Mouse (Mus musculus): ENCODE measurements around the gene Ccdc191. TPM values are rescaled to one million over a fixed set of nuclear protein-coding genes. Genes with fewer than 3 reads are reported as not detected.

Ccdc191 gene
- total and polyA plus RNA-seq, 3 experiments, result 9.3 to 45.7 (median 11.3) TPM

DNA sequence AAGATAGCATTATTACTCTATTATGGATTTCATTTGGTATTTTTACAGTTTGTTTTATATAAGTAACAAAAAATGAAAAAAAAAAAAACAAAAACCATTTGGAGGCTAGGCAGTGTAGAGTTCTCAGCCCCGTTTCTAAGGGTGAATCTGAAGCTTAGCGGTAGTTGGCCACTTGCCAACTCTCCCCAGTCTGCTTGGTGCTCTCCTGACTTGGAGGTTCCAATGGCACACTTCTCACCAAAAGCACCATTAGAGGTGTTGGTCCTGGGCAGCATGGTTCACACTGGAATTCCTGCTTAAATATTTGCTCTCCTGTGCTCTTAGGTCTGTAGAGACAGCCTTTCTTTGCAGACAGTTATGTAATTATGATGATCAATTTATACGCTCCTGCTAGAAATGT, 45.8 kb downstream of the Ccdc191 start:
- Histone ChIP-seq H3K79me2 (replicated peaks; ENCODE audit: control insufficient read depth, extremely low read depth, insufficient read depth, poor library complexity, severe bottlenecking) (no peaks in the 10 kb centered on the region), H3K9ac (ENCODE audit: insufficient read depth, low read depth) (no peak overlapping the region), H3K9me3 (replicated peaks; ENCODE audit: low read length) (no peaks in the 10 kb centered on the region), H3K27me3 (replicated peaks) (no peaks in the 10 kb centered on the region), H3K27ac (ENCODE audit: insufficient read depth, low read depth) (no peak overlapping the region), H3K4me1 (ENCODE audit: control insufficient read depth in 1 of 2, insufficient read depth in 2 of 2) (no peaks in the 10 kb centered on the region), H3K4me3 (replicated peaks in 1 of 3; ENCODE audit: low read depth in 2 of 3, low read length in 2 of 3, poor library complexity in 1 of 3) (no peak overlapping the region), H3K36me3 (replicated peaks in 1 of 2; ENCODE audit: control insufficient read depth in 1 of 2, insufficient read depth in 1 of 2, low read length in 1 of 2) (peaks cover 3 to 43% of the 10 kb centered on the region in 2 experiments), H3K4me2 (ENCODE audit: insufficient read depth, low read depth, poor library complexity, severe bottlenecking) (no peak overlapping the region)
- in situ Hi-C loops (cut with MboI; ENCODE audit: low pct_ligation_motif_present, low pct_unique_long_range_greater_than_20kb, low sequenced_read_pairs) (no loop called here), dilution Hi-C loops (cut with MboI; ENCODE audit: extremely low pct_ligation_motif_present, extremely low pct_unique_long_range_greater_than_20kb, low sequenced_read_pairs) (no loop called here)
- TF ChIP-seq NELFE (IDR thresholded peaks at IDR 0.05; ENCODE audit: low read depth, low read length) (no peak), ZKSCAN1 (IDR thresholded peaks at IDR 0.05; ENCODE audit: borderline replicate concordance, low read depth, low read length) (no peak), TBP (conservative IDR thresholded peaks at IDR 0.05; ENCODE audit: low read depth, low read length) (no peak), BHLHE40 (IDR thresholded peaks at IDR 0.05; ENCODE audit: low read depth, low read length) (no peak)
- no peak for DNase-seq (ENCODE audit: extremely low read depth)

DNA sequence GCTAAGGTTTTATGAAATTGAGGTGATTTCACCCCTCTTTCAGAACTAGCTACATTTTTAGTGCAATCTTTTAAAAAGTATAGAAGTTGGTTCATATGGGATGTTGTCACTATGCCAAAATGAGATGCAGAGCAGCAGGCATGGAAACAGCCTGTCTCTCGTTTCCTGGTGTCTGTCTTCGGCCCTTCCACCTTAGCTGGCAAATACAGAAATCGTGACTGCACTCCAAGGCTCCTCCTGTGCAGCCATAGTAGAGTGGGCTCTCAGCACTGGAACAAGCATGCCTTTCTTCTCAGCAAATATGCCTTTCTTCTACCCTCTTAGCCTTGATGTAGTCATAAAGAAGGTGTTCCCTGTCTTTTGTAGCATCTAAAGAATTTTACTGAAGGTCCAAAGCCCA, 46.3 kb downstream of the Ccdc191 start:
- Histone ChIP-seq H3K79me2 (replicated peaks; ENCODE audit: control insufficient read depth, extremely low read depth, insufficient read depth, poor library complexity, severe bottlenecking) (no peaks in the 10 kb centered on the region), H3K4me1 (ENCODE audit: control insufficient read depth in 1 of 2, insufficient read depth in 2 of 2) (no peaks in the 10 kb centered on the region), H3K4me2 (ENCODE audit: insufficient read depth, low read depth, poor library complexity, severe bottlenecking) (no peak overlapping the region), H3K27me3 (replicated peaks) (no peaks in the 10 kb centered on the region), H3K27ac (ENCODE audit: insufficient read depth, low read depth) (no peak overlapping the region), H3K4me3 (replicated peaks in 1 of 3; ENCODE audit: low read depth in 2 of 3, low read length in 2 of 3, poor library complexity in 1 of 3) (no peak overlapping the region), H3K36me3 (replicated peaks in 1 of 2; ENCODE audit: control insufficient read depth in 1 of 2, insufficient read depth in 1 of 2, low read length in 1 of 2) (peaks cover 3 to 43% of the 10 kb centered on the region in 2 experiments), H3K9ac (ENCODE audit: insufficient read depth, low read depth) (no peak overlapping the region), H3K9me3 (replicated peaks; ENCODE audit: low read length) (no peaks in the 10 kb centered on the region)
- dilution Hi-C loops (cut with MboI; ENCODE audit: extremely low pct_ligation_motif_present, extremely low pct_unique_long_range_greater_than_20kb, low sequenced_read_pairs) (no loop called here), in situ Hi-C loops (cut with MboI; ENCODE audit: low pct_ligation_motif_present, low pct_unique_long_range_greater_than_20kb, low sequenced_read_pairs) (no loop called here)
- TF ChIP-seq CHD1 (IDR thresholded peaks at IDR 0.05; ENCODE audit: low read depth, low read length) (no peak), IRF4 (IDR thresholded peaks at IDR 0.05; ENCODE audit: low read depth, low read length) (no peak), MAFK (IDR thresholded peaks at IDR 0.05; ENCODE audit: insufficient replicate concordance, low read length) (no peak), ZMIZ1 (IDR thresholded peaks at IDR 0.05; ENCODE audit: low read depth, low read length) (no peak), POLR2AphosphoS2 (IDR thresholded peaks at IDR 0.05; ENCODE audit: low read depth, low read length) (no peak), BHLHE40 (IDR thresholded peaks at IDR 0.05; ENCODE audit: low read depth, low read length) (no peak), NELFE (IDR thresholded peaks at IDR 0.05; ENCODE audit: low read depth, low read length) (no peak), MAX (IDR thresholded peaks at IDR 0.05; ENCODE audit: low read length) (no peak), EP300 (IDR thresholded peaks at IDR 0.05; ENCODE audit: low read length) (no peak), E2F4 (IDR thresholded peaks at IDR 0.05; ENCODE audit: insufficient replicate concordance, low read depth, low read length) (no peak), ZNF384 (IDR thresholded peaks at IDR 0.05; ENCODE audit: low read depth, low read length) (no peak), KAT2A (IDR thresholded peaks at IDR 0.05; ENCODE audit: insufficient replicate concordance, low read length) (no peak), ETS1 (conservative IDR thresholded peaks at IDR 0.05; ENCODE audit: low read depth, low read length) (no peak)
- DNase-seq (ENCODE audit: extremely low read depth), result no peak

Measured in CH12.LX (cell line).